Mouse (Mus musculus): ENCODE data around the gene Nrsn1.
"Not testable (repeated sequence)": the region's sequence is repeated elsewhere in the genome, so short reads cannot be mapped to it uniquely, and the experiment has no call there.

Nrsn1 gene

GRCm38 (mm10) chr13:25270402-25270801, at the start of gene Nrsn1:
Nrsn1 (minus strand) TSS chr13:25270502.
- in situ Hi-C loops (cut with MboI), result not testable (repeated sequence)

GRCm38 (mm10) chr13:25312059-25312458, 41.8 kb upstream of the Nrsn1 start:
- in situ Hi-C loops (cut with MboI), result no loop called here

- in situ Hi-C loops (cut with MboI), result no loop called here
Observed at GRCm38 (mm10) chr13:25310068-25310467, 39.8 kb upstream of the Nrsn1 start.

- in situ Hi-C loops (cut with MboI), result no loop called here
Observed at GRCm38 (mm10) chr13:25288736-25289135, 18.4 kb upstream of the Nrsn1 start.

- in situ Hi-C loops (cut with MboI), result no loop called here
Observed at GRCm38 (mm10) chr13:25274934-25275565, 4.7 kb upstream of the Nrsn1 start.

- in situ Hi-C loops (cut with MboI), result no loop called here
Observed at GRCm38 (mm10) chr13:25272189-25272588, 1.9 kb upstream of the Nrsn1 start.

- in situ Hi-C loops (cut with MboI), result no loop called here
Observed at GRCm38 (mm10) chr13:25269569-25270268, 583 bp downstream of the Nrsn1 start.

- in situ Hi-C loops (cut with MboI), result no loop called here
Observed at GRCm38 (mm10) chr13:25269039-25269438, 1.3 kb downstream of the Nrsn1 start.

- in situ Hi-C loops (cut with MboI), result no loop called here
Observed at GRCm38 (mm10) chr13:25262748-25263147, 7.6 kb downstream of the Nrsn1 start.

GRCm38 (mm10) chr13:25257608-25258007, 12.7 kb downstream of the Nrsn1 start:
- in situ Hi-C loops (cut with MboI), result no loop called here

GRCm38 (mm10) chr13:25254478-25255263, 15.6 kb downstream of the Nrsn1 start:
- in situ Hi-C loops (cut with MboI), result no loop called here

- in situ Hi-C loops (cut with MboI), result no loop called here
Observed at GRCm38 (mm10) chr13:25251893-25252292, 18.4 kb downstream of the Nrsn1 start.

GRCm38 (mm10) chr13:25220186-25220787, 50.0 kb downstream of the Nrsn1 start:
- in situ Hi-C loops (cut with MboI), result no loop called here

- in situ Hi-C loops (cut with MboI), result no loop called here
Observed at GRCm38 (mm10) chr13:25218394-25218793, 51.9 kb downstream of the Nrsn1 start.

- in situ Hi-C loops (cut with MboI), result no loop called here
Observed at GRCm38 (mm10) chr13:25206950-25207349, 63.4 kb downstream of the Nrsn1 start.
